Mouse (Mus musculus): Measurements from ENCODE around the gene Tmem143.

DNA sequence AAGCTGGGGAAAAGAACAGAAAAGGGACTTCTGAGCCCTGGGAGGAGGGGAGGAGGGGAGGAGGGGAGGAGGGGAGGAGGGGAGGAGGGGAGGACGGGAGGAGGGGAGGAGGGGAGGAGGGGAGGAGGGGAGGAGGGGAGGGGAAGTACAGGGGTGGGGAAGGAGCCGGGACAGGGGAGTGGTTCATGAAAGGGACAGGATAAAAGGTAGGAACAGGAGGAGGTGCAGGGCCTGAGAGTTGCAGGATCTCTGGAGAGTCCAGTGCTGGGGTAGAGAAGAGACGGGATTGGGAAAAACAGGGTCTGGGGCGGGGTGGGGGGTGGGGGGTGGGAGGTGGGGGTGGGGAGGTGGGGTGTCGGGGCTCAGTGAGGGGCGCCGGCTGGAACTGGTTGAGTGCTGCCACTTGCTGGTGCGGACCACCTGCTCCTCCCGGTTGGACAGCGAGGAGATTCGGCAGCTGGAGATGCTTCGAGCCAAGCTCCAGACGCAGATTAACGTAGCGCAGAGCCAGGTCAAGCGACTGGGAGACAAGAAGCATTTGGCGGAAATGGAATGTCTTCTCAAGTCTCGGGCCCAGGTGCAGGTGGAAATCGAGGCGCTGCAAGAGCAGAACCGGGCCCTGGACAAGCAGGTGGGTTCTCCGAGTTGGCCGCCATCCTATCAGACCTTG lies 32.0 kb downstream of the Tmem143 start:
- TF ChIP-seq CTCF (IDR thresholded peaks at IDR 0.05; ENCODE audit: control insufficient read depth, insufficient read depth, insufficient read length) (no peak), MYOD1 (IDR thresholded peaks at IDR 0.05; ENCODE audit: control insufficient read depth, insufficient read length, low read depth) (no peak), MAX (IDR thresholded peaks at IDR 0.05) (no peak)
